In genomic region chr3:100563565-100563964, GRCm38 (mm10) we compare ENCODE assay signal across 23 mouse cellular contexts.
"Had no signal": no experiment of that assay in that cellular context is flagged by ENCODE, and none has a peak within 500 bp of the region (broad histone marks: within the 10 kb centered on the region; RNA-seq: fewer than 3 reads in every experiment).

No protein-coding gene starts in this region.

- H3K9ac ChIP-seq: limb, embryonic 12.5 days; limb, embryonic 15.5 days; liver, embryonic 14.5 days; liver, postnatal 0 days; lung, embryonic 15.5 days; neural tube, embryonic 13.5 days had no signal

- H3K4me2 ChIP-seq: limb, embryonic 12.5 days; limb, embryonic 15.5 days; liver, embryonic 11.5 days; lung, embryonic 15.5 days; midbrain, embryonic 11.5 days; neural tube, embryonic 13.5 days had no signal

- H3K4me3 ChIP-seq: limb, embryonic 12.5 days; limb, embryonic 15.5 days; lung, embryonic 15.5 days; myocyte; neural tube, embryonic 13.5 days had no signal

- H3K27me3 ChIP-seq: limb, embryonic 12.5 days; limb, embryonic 15.5 days; lung, embryonic 15.5 days; neural tube, embryonic 13.5 days had no signal

- H3K27ac ChIP-seq: limb, embryonic 12.5 days; limb, embryonic 15.5 days; liver, embryonic 14.5 days; lung, embryonic 15.5 days; neural tube, embryonic 13.5 days; stomach, postnatal 0 days had no signal

- H3K36me3 ChIP-seq: lung, embryonic 15.5 days had no signal

- H3K4me1 ChIP-seq: limb, embryonic 12.5 days; limb, embryonic 15.5 days; lung, embryonic 15.5 days; neural tube, embryonic 13.5 days had no signal

- H3K9me3 ChIP-seq: limb, embryonic 12.5 days; limb, embryonic 15.5 days; lung, embryonic 15.5 days; neural tube, embryonic 13.5 days had no signal

- DNase-seq: kidney, adult 9 months; kidney, postnatal 14 days; kidney, postnatal 4 days; layer of hippocampus, adult 9-11 months; layer of hippocampus, postnatal 36 days; left cerebral cortex, postnatal 4 days; liver, postnatal 0 days; lung, postnatal 14 days; lung, postnatal 4 days; midbrain, embryonic 14.5 days; retina, postnatal 1 day; thymus, adult 2 months; thymus, postnatal 14 days; thymus, postnatal 4 days had no signal
